Mouse (Mus musculus): ENCODE data around the gene Nos2. TPM values are rescaled to one million over a fixed set of nuclear protein-coding genes. Genes with fewer than 3 reads are reported as not detected.

Gene Nos2
- polyA plus RNA-seq, 1 experiment from 2014 or later, result 2.1 TPM

- 80% methylated on average over 6 of the region's 6 CpGs for WGBS
- Histone ChIP-seq H3K4me3 (ENCODE audit: low read depth, low read length) (no peak overlapping the region), H3K9ac (ENCODE audit: low read depth, low read length) (no peak overlapping the region), H3K9me3 (ENCODE audit: control insufficient read depth, low read length) (no peaks in the 10 kb centered on the region), H3K36me3 (ENCODE audit: control insufficient read depth, insufficient read depth, low read length) (no peaks in the 10 kb centered on the region), H3K4me2 (ENCODE audit: low read depth, low read length) (no peak overlapping the region), H3K4me1 (ENCODE audit: control insufficient read depth, insufficient read depth, low read length) (no peaks in the 10 kb centered on the region), H3K27me3 (replicated peaks; ENCODE audit: control insufficient read depth, insufficient read depth, low read length) (no peaks in the 10 kb centered on the region), H3K27ac (replicated peaks; ENCODE audit: low read depth, low read length) (no peak overlapping the region)
- DNase-seq (ENCODE audit: low spot score) (no peak), ATAC-seq (ENCODE audit: low read depth) (no peak)
Measured at GRCm38 (mm10) chr11:78915473-78915872, 5.1 kb upstream of the Nos2 start.

- Histone ChIP-seq H3K4me1 (ENCODE audit: control insufficient read depth, insufficient read depth, low read length) (no peaks in the 10 kb centered on the region), H3K9me3 (ENCODE audit: control insufficient read depth, low read length) (no peaks in the 10 kb centered on the region), H3K27me3 (replicated peaks; ENCODE audit: control insufficient read depth, insufficient read depth, low read length) (no peaks in the 10 kb centered on the region), H3K9ac (ENCODE audit: low read depth, low read length) (no peak overlapping the region), H3K4me3 (ENCODE audit: low read depth, low read length) (no peak overlapping the region), H3K27ac (replicated peaks; ENCODE audit: low read depth, low read length) (no peak overlapping the region), H3K36me3 (ENCODE audit: control insufficient read depth, insufficient read depth, low read length) (no peaks in the 10 kb centered on the region), H3K4me2 (ENCODE audit: low read depth, low read length) (no peak overlapping the region)
- ATAC-seq (ENCODE audit: low read depth), result no peak
- 83% methylated on average over 1 of the region's 1 CpGs for WGBS
- DNase-seq (ENCODE audit: low spot score), result no peak
Measured at GRCm38 (mm10) chr11:78916410-78916809, 4.2 kb upstream of the Nos2 start.

- H3K27ac ChIP-seq (replicated peaks; ENCODE audit: low read depth, low read length), result no peak overlapping the region
- H3K9ac ChIP-seq (ENCODE audit: low read depth, low read length), result no peak overlapping the region
- 0 out of 2 replicates have a peak, but pooled peaks cover 3% of the 10 kb centered on the region for H3K4me1 ChIP-seq (ENCODE audit: control insufficient read depth, insufficient read depth, low read length)
- no peaks in the 10 kb centered on the region for H3K36me3 ChIP-seq (ENCODE audit: control insufficient read depth, insufficient read depth, low read length)
- ATAC-seq (ENCODE audit: low read depth) (no peak), DNase-seq (ENCODE audit: low spot score) (no peak)
- H3K4me2 ChIP-seq (ENCODE audit: low read depth, low read length), result no peak overlapping the region
- WGBS, result 75% methylated on average over 4 of the region's 4 CpGs
- no peaks in the 10 kb centered on the region for H3K9me3 ChIP-seq (ENCODE audit: control insufficient read depth, low read length)
- peaks cover 16% of the 10 kb centered on the region for H3K27me3 ChIP-seq (replicated peaks; ENCODE audit: control insufficient read depth, insufficient read depth, low read length)
- no peak overlapping the region for H3K4me3 ChIP-seq (ENCODE audit: low read depth, low read length)
Measured at GRCm38 (mm10) chr11:78919745-78920144, 842 bp upstream of the Nos2 start.

GRCm38 (mm10) chr11:78922678-78923407, 2.3 kb downstream of the Nos2 start:
- Histone ChIP-seq H3K36me3 (ENCODE audit: control insufficient read depth, insufficient read depth, low read length) (no peaks in the 10 kb centered on the region), H3K27me3 (replicated peaks; ENCODE audit: control insufficient read depth, insufficient read depth, low read length) (peaks cover 36% of the 10 kb centered on the region), H3K27ac (replicated peaks; ENCODE audit: low read depth, low read length) (no peak overlapping the region), H3K4me2 (ENCODE audit: low read depth, low read length) (no peak overlapping the region), H3K9ac (ENCODE audit: low read depth, low read length) (no peak overlapping the region), H3K9me3 (ENCODE audit: control insufficient read depth, low read length) (no peaks in the 10 kb centered on the region), H3K4me1 (ENCODE audit: control insufficient read depth, insufficient read depth, low read length) (0 out of 2 replicates have a peak, but pooled peaks cover 3% of the 10 kb centered on the region), H3K4me3 (ENCODE audit: low read depth, low read length) (no peak overlapping the region)
- 33% methylated on average over 8 of the region's 8 CpGs for WGBS
- ATAC-seq (ENCODE audit: low read depth), result no peak
- DNase-seq (ENCODE audit: low spot score), result peak; percentile 62

GRCm38 (mm10) chr11:78924111-78924510, 3.5 kb downstream of the Nos2 start:
- 8% methylated on average over 9 of the region's 9 CpGs for WGBS
- Histone ChIP-seq H3K27me3 (replicated peaks; ENCODE audit: control insufficient read depth, insufficient read depth, low read length) (peaks cover 36% of the 10 kb centered on the region), H3K27ac (replicated peaks; ENCODE audit: low read depth, low read length) (no peak overlapping the region), H3K9me3 (ENCODE audit: control insufficient read depth, low read length) (no peaks in the 10 kb centered on the region), H3K4me3 (ENCODE audit: low read depth, low read length) (no peak overlapping the region), H3K4me2 (ENCODE audit: low read depth, low read length) (no peak overlapping the region), H3K4me1 (ENCODE audit: control insufficient read depth, insufficient read depth, low read length) (0 out of 2 replicates have a peak, but pooled peaks cover 3% of the 10 kb centered on the region), H3K9ac (ENCODE audit: low read depth, low read length) (no peak overlapping the region), H3K36me3 (ENCODE audit: control insufficient read depth, insufficient read depth, low read length) (no peaks in the 10 kb centered on the region)
- no peak for DNase-seq (ENCODE audit: low spot score)
- no peak for ATAC-seq (ENCODE audit: low read depth)

GRCm38 (mm10) chr11:78924916-78925315, 4.3 kb downstream of the Nos2 start:
- Histone ChIP-seq H3K9me3 (ENCODE audit: control insufficient read depth, low read length) (no peaks in the 10 kb centered on the region), H3K27me3 (replicated peaks; ENCODE audit: control insufficient read depth, insufficient read depth, low read length) (peaks cover 36% of the 10 kb centered on the region), H3K36me3 (ENCODE audit: control insufficient read depth, insufficient read depth, low read length) (no peaks in the 10 kb centered on the region), H3K4me2 (ENCODE audit: low read depth, low read length) (peak overlapping the region; percentile 57), H3K9ac (ENCODE audit: low read depth, low read length) (no peak overlapping the region; the same call in 1 of the 2 replicates), H3K4me1 (ENCODE audit: control insufficient read depth, insufficient read depth, low read length) (0 out of 2 replicates have a peak, but pooled peaks cover 3% of the 10 kb centered on the region), H3K27ac (replicated peaks; ENCODE audit: low read depth, low read length) (no peak overlapping the region), H3K4me3 (ENCODE audit: low read depth, low read length) (peak overlapping the region; percentile 43)
- peak; percentile 36 for DNase-seq (ENCODE audit: low spot score)
- ATAC-seq (ENCODE audit: low read depth), result 0 out of 2 replicates have a peak, but pooled peaks have one; percentile 18
- WGBS, result under 1% methylated on average over 16 of the region's 37 CpGs

GRCm38 (mm10) chr11:78929345-78929744, 8.8 kb downstream of the Nos2 start:
- Histone ChIP-seq H3K9ac (ENCODE audit: low read depth, low read length) (no peak overlapping the region), H3K27me3 (replicated peaks; ENCODE audit: control insufficient read depth, insufficient read depth, low read length) (peaks cover 24% of the 10 kb centered on the region), H3K27ac (replicated peaks; ENCODE audit: low read depth, low read length) (no peak overlapping the region), H3K36me3 (ENCODE audit: control insufficient read depth, insufficient read depth, low read length) (no peaks in the 10 kb centered on the region), H3K4me1 (ENCODE audit: control insufficient read depth, insufficient read depth, low read length) (no peaks in the 10 kb centered on the region), H3K4me2 (ENCODE audit: low read depth, low read length) (no peak overlapping the region), H3K4me3 (ENCODE audit: low read depth, low read length) (no peak overlapping the region), H3K9me3 (ENCODE audit: control insufficient read depth, low read length) (no peaks in the 10 kb centered on the region)
- WGBS, result 64% methylated on average over 5 of the region's 5 CpGs
- DNase-seq (ENCODE audit: low spot score), result peak; percentile 50
- ATAC-seq (ENCODE audit: low read depth), result no peak

- H3K4me1 ChIP-seq (ENCODE audit: control insufficient read depth, insufficient read depth, low read length), result no peaks in the 10 kb centered on the region
- no peak overlapping the region for H3K27ac ChIP-seq (replicated peaks; ENCODE audit: low read depth, low read length)
- H3K36me3 ChIP-seq (ENCODE audit: control insufficient read depth, insufficient read depth, low read length), result no peaks in the 10 kb centered on the region
- H3K9me3 ChIP-seq (ENCODE audit: control insufficient read depth, low read length), result no peaks in the 10 kb centered on the region
- ATAC-seq (ENCODE audit: low read depth) (no peak), DNase-seq (ENCODE audit: low spot score) (no peak)
- H3K4me2 ChIP-seq (ENCODE audit: low read depth, low read length), result no peak overlapping the region
- H3K9ac ChIP-seq (ENCODE audit: low read depth, low read length), result no peak overlapping the region
- H3K27me3 ChIP-seq (replicated peaks; ENCODE audit: control insufficient read depth, insufficient read depth, low read length), result no peaks in the 10 kb centered on the region
- no peak overlapping the region for H3K4me3 ChIP-seq (ENCODE audit: low read depth, low read length)
- WGBS, result 74% methylated on average over 7 of the region's 7 CpGs
Measured at GRCm38 (mm10) chr11:78934307-78934706, 13.7 kb downstream of the Nos2 start.

- H3K4me3 ChIP-seq (ENCODE audit: low read depth, low read length), result no peak overlapping the region
- WGBS, result 78% methylated on average over 4 of the region's 4 CpGs
- H3K36me3 ChIP-seq (ENCODE audit: control insufficient read depth, insufficient read depth, low read length), result no peaks in the 10 kb centered on the region
- no peaks in the 10 kb centered on the region for H3K4me1 ChIP-seq (ENCODE audit: control insufficient read depth, insufficient read depth, low read length)
- no peaks in the 10 kb centered on the region for H3K9me3 ChIP-seq (ENCODE audit: control insufficient read depth, low read length)
- H3K27me3 ChIP-seq (replicated peaks; ENCODE audit: control insufficient read depth, insufficient read depth, low read length), result no peaks in the 10 kb centered on the region
- DNase-seq (ENCODE audit: low spot score), result no peak
- no peak overlapping the region for H3K4me2 ChIP-seq (ENCODE audit: low read depth, low read length)
- ATAC-seq (ENCODE audit: low read depth), result no peak
- H3K9ac ChIP-seq (ENCODE audit: low read depth, low read length), result no peak overlapping the region
- H3K27ac ChIP-seq (replicated peaks; ENCODE audit: low read depth, low read length), result no peak overlapping the region
Measured at GRCm38 (mm10) chr11:78934727-78935126, 14.1 kb downstream of the Nos2 start.
